Mouse (Mus musculus): Measurements from ENCODE around the gene Rhox3a2. TPM values are rescaled to one million over a fixed set of nuclear protein-coding genes. Genes with fewer than 3 reads are reported as not detected.

Rhox3a2 gene
- not detected in 2 replicates for polyA plus RNA-seq (2012; rRNA removed)

GRCm38 (mm10) chrX:37379728-37380127, at the start of gene Rhox3a2:
TSS of gene Rhox3a2 (plus strand) at chrX:37380028.

GRCm38 (mm10) chrX:37390548-37390947, 10.7 kb downstream of the Rhox3a2 start, which contains the start of gene Rhox4a2:
TSS of gene Rhox4a2 (plus strand) at chrX:37390848.

GRCm38 (mm10) chrX:37411767-37412166, 31.9 kb downstream of the Rhox3a2 start, which contains the start of gene Rhox2b:
TSS of gene Rhox2b (plus strand) at chrX:37412067.

GRCm38 (mm10) chrX:37432194-37432593, 52.4 kb downstream of the Rhox3a2 start, which contains the start of gene Rhox4b:
TSS of gene Rhox4b (plus strand) at chrX:37432494.

Other genes starting within 250 kb of the Rhox3a2 start
- gene Akap14, start 211.2 kb upstream of the Rhox3a2 start, polyA plus RNA-seq (2012; rRNA removed): 7.0 and 7.1 TPM in 2 replicates
- gene Ndufa1, start 188.9 kb upstream of the Rhox3a2 start, polyA plus RNA-seq (2012; rRNA removed): 86.4 and 196 TPM in 2 replicates
- 2.1 and 2.3 TPM in 2 replicates for gene Rnf113a1, start 188.8 kb upstream of the Rhox3a2 start, polyA plus RNA-seq (2012; rRNA removed)
- gene Gm9, start 169.0 kb upstream of the Rhox3a2 start, polyA plus RNA-seq (2012; rRNA removed): not detected in 2 replicates
- 0.25 and 0.28 TPM in 2 replicates for gene Rhox1, start 157.8 kb upstream of the Rhox3a2 start, polyA plus RNA-seq (2012; rRNA removed)
- gene Rhox2a, start 135.1 kb upstream of the Rhox3a2 start, polyA plus RNA-seq (2012; rRNA removed): not detected in 2 replicates
- not detected in 2 replicates for gene Rhox3a, start 130.1 kb upstream of the Rhox3a2 start, polyA plus RNA-seq (2012; rRNA removed)
- not detected in 2 replicates for gene Rhox4a, start 114.7 kb upstream of the Rhox3a2 start, polyA plus RNA-seq (2012; rRNA removed)
- not detected in 2 replicates for gene Rhox4a2, start 10.8 kb downstream of the Rhox3a2 start, polyA plus RNA-seq (2012; rRNA removed)
- gene Rhox2b, start 32.0 kb downstream of the Rhox3a2 start, polyA plus RNA-seq (2012; rRNA removed): not detected in 2 replicates
- gene Rhox4b, start 52.5 kb downstream of the Rhox3a2 start, polyA plus RNA-seq (2012; rRNA removed): not detected in 2 replicates
- not detected in 2 replicates for gene Rhox2c, start 73.7 kb downstream of the Rhox3a2 start, polyA plus RNA-seq (2012; rRNA removed)
- not detected in 2 replicates for gene Rhox3c, start 78.6 kb downstream of the Rhox3a2 start, polyA plus RNA-seq (2012; rRNA removed)
- gene Rhox4c, start 100.3 kb downstream of the Rhox3a2 start, polyA plus RNA-seq (2012; rRNA removed): not detected in 2 replicates
- not detected in 2 replicates for gene Rhox2d, start 113.4 kb downstream of the Rhox3a2 start, polyA plus RNA-seq (2012; rRNA removed)
- gene Rhox4d, start 134.3 kb downstream of the Rhox3a2 start, polyA plus RNA-seq (2012; rRNA removed): not detected in 2 replicates
- not detected in 2 replicates for gene Rhox2e, start 150.4 kb downstream of the Rhox3a2 start, polyA plus RNA-seq (2012; rRNA removed)
- gene Rhox3e, start 162.0 kb downstream of the Rhox3a2 start, polyA plus RNA-seq (2012; rRNA removed): not detected in 2 replicates
- not detected in 2 replicates for gene Rhox4e, start 177.4 kb downstream of the Rhox3a2 start, polyA plus RNA-seq (2012; rRNA removed)
- not detected in 2 replicates for gene Rhox2f, start 191.4 kb downstream of the Rhox3a2 start, polyA plus RNA-seq (2012; rRNA removed)
- gene Rhox3f, start 201.0 kb downstream of the Rhox3a2 start, polyA plus RNA-seq (2012; rRNA removed): not detected in 2 replicates
- gene Rhox4f, start 227.7 kb downstream of the Rhox3a2 start, polyA plus RNA-seq (2012; rRNA removed): not detected in 2 replicates
- not detected in 2 replicates for gene Rhox3g, start 248.6 kb downstream of the Rhox3a2 start, polyA plus RNA-seq (2012; rRNA removed)